8 mouse cellular contexts compared by ENCODE assay signal in the genomic region with DNA sequence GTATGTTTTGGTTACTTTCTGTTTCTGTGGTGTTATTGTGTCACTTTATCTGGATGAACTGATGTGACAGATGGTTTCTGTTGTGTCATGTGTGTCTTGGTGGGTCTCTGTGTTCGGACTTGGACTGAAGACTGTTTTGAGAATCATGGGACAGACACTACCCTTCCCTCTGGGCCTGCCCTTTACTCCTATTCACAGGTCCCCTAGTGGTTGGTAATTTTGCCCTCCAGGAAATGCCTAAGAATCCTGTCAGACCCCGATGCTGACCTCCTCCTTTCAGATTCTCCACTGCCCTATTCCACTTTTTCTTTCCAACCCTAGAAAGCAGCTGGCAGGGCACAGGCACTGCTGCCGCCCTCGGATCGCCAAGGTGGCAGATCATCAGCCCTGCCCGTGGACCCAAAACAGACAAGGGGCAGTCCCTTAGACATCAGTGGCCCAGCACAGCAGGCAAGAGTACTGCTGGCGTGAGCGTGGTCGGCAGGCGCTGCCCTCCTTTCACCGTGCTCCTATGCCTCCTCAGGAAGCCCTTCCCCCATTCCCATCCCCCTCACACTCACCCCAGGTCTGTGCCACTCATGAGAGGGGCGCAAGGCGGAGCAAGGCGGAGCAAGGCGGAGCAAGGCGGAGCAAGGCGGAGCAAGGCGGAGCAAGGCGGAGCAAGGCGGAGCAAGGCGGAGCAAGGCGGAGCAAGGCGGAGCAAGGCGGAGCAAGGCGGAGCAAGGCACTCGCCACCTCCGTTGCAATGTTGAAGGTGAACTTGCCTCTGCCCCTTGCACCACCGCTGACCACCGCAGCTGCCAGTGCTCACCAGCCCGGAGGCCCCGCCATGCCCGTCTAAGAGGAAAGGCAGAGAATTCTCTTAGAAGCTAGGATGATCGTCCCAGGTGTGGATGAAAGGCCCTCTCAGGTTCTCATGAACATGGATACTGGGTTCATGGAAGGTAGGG. TPM values are rescaled to one million over a fixed set of nuclear protein-coding genes. Genes with fewer than 3 reads are reported as not detected.
DNase-seq lines count a peak whose midpoint lies in the region; ATAC-seq and TF ChIP-seq lines count a peak whose summit lies in the region.

No protein-coding gene starts in this region.

- DNase-seq in gastrocnemius, postnatal 10 days, result peak; percentile 33
- DNase-seq in gastrocnemius, adult 18-20 months (ENCODE audit: low spot score), result no peak
- DNase-seq in cerebellum, adult 11 months, result peak; percentile 66
- DNase-seq in hindbrain, postnatal 0 days (ENCODE audit: low spot score), result peak; percentile 86
- DNase-seq in left cerebral cortex, postnatal 36 days (ENCODE audit: low spot score in 2 of 2), result peak; percentile 60 to 72
- peak; percentile 61 for DNase-seq in right cerebral cortex, postnatal 25 days

- TF ChIP-seq CTCF in hindbrain, postnatal 0 days (IDR thresholded peaks at IDR 0.05; ENCODE audit: low read depth), result peak; percentile 51

- intact Hi-C loops in left cerebral cortex, postnatal 36 days (cut with DNase I), result no loop called here

- peak overlapping the region; percentile 67 for H3K9ac ChIP-seq in forebrain, embryonic 12.5 days
- peak overlapping the region; percentile 74 for H3K9ac ChIP-seq in hindbrain, postnatal 0 days (replicated peaks; ENCODE audit: low read length)

- 3% methylated on average over 33 of the region's 33 CpGs for WGBS in forebrain, embryonic 12.5 days
- 2% methylated on average over 33 of the region's 33 CpGs for WGBS in hindbrain, postnatal 0 days

- peak overlapping the region; percentile 75 for H3K27ac ChIP-seq in forebrain, embryonic 12.5 days
- H3K27ac ChIP-seq in hindbrain, postnatal 0 days, result peak overlapping the region; percentile 84

- H3K9me3 ChIP-seq in forebrain, embryonic 12.5 days, result no peaks in the 10 kb centered on the region
- H3K9me3 ChIP-seq in hindbrain, postnatal 0 days (ENCODE audit: low read length), result 0 out of 2 replicates have a peak, but pooled peaks cover 2% of the 10 kb centered on the region

- H3K36me3 ChIP-seq in forebrain, embryonic 12.5 days (replicated peaks), result no peaks in the 10 kb centered on the region
- no peaks in the 10 kb centered on the region for H3K36me3 ChIP-seq in hindbrain, postnatal 0 days (ENCODE audit: insufficient read depth, low read length)

- peak; percentile 97 for ATAC-seq in forebrain, embryonic 12.5 days (ENCODE audit: low FRiP score)
- peak; percentile 98 for ATAC-seq in hindbrain, postnatal 0 days
- ATAC-seq in megakaryocyte-erythroid progenitor cell, adult 5-6 weeks (replicated peaks; ENCODE audit: low FRiP score, low TSS enrichment, poor library complexity, severe bottlenecking), result peak; percentile 92

- H3K27me3 ChIP-seq in forebrain, embryonic 12.5 days, result no peaks in the 10 kb centered on the region
- H3K27me3 ChIP-seq in hindbrain, postnatal 0 days (ENCODE audit: insufficient read depth, low read length), result no peaks in the 10 kb centered on the region

- H3K4me2 ChIP-seq in forebrain, embryonic 12.5 days, result peak overlapping the region; percentile 75
- H3K4me2 ChIP-seq in hindbrain, postnatal 0 days (ENCODE audit: low read depth, low read length), result peak overlapping the region; percentile 78

- H3K4me1 ChIP-seq in forebrain, embryonic 12.5 days, result peaks cover 9% of the 10 kb centered on the region; the same call in 1 of the 2 replicates
- peaks cover 3% of the 10 kb centered on the region; the same call in 1 of the 2 replicates for H3K4me1 ChIP-seq in hindbrain, postnatal 0 days (ENCODE audit: insufficient read depth, low read length)

- H3K4me3 ChIP-seq in forebrain, embryonic 12.5 days (replicated peaks), result peak overlapping the region; percentile 55
- peak overlapping the region; percentile 65 for H3K4me3 ChIP-seq in hindbrain, postnatal 0 days (ENCODE audit: low read length)

RNA-seq across cellular contexts. Expression of gene Zfp119b, which starts 17.5 kb away (rescaled TPM):
- total RNA-seq in gastrocnemius, postnatal 10 days (2021), result 1 to 10 TPM; 3.5 to 4.0 TPM
- 1 to 10 TPM; 3.0 to 3.2 TPM for total RNA-seq in gastrocnemius, adult 18-20 months (2021)
- 4.8 and 5.6 TPM in 2 replicates for polyA plus RNA-seq in forebrain, embryonic 12.5 days (2016; fragmentation: Nextera tagmentation; extraction: Ambion mirVana)
- 1.8 and 4.3 TPM in 2 replicates for total RNA-seq in hindbrain, postnatal 0 days (2014; rRNA removed)
- polyA plus RNA-seq in hindbrain, postnatal 0 days (2015; fragmentation: Nextera tagmentation; extraction: Ambion mirVana), result 5.6 and 6.8 TPM in 2 replicates
- 1 to 10 TPM; 3.5 to 3.8 TPM for total RNA-seq in left cerebral cortex, postnatal 36 days (2021)
- total RNA-seq in megakaryocyte-erythroid progenitor cell, adult 5-6 weeks (2014; fragmentation: Nextera tagmentation), result 2.0 and 4.8 TPM in 2 replicates
- 1.2 and 10.3 TPM in 2 replicates for total RNA-seq in megakaryocyte-erythroid progenitor cell, adult 5-6 weeks (2017)

RNA-seq across cellular contexts. Expression of gene Ebi3, which starts 20.6 kb away (rescaled TPM):
- total RNA-seq in gastrocnemius, postnatal 10 days (2021), result 1 to 10 TPM in 1 of 2 experiments, under 1 TPM in 1; 0.75 to 1.6 TPM
- under 1 TPM; 0.27 to 0.38 TPM for total RNA-seq in gastrocnemius, adult 18-20 months (2021)
- 2.3 TPM in 2 replicates for polyA plus RNA-seq in forebrain, embryonic 12.5 days (2016; fragmentation: Nextera tagmentation; extraction: Ambion mirVana)
- total RNA-seq in hindbrain, postnatal 0 days (2014; rRNA removed), result 0.61 and 3.8 TPM in 2 replicates
- 5.2 and 7.3 TPM in 2 replicates for polyA plus RNA-seq in hindbrain, postnatal 0 days (2015; fragmentation: Nextera tagmentation; extraction: Ambion mirVana)
- 1 to 10 TPM; 1.9 to 2.0 TPM for total RNA-seq in left cerebral cortex, postnatal 36 days (2021)
- 0.42 TPM in 1 of 2 replicates, not detected in the other for total RNA-seq in megakaryocyte-erythroid progenitor cell, adult 5-6 weeks (2014; fragmentation: Nextera tagmentation)
- total RNA-seq in megakaryocyte-erythroid progenitor cell, adult 5-6 weeks (2017), result 0.47 TPM in 1 of 2 replicates, not detected in the other

RNA-seq across cellular contexts. Expression of gene Yju2, which starts 27.1 kb away (rescaled TPM):
- 10 to 100 TPM; 11.1 to 11.6 TPM for total RNA-seq in gastrocnemius, postnatal 10 days (2021)
- total RNA-seq in gastrocnemius, adult 18-20 months (2021), result 1 to 10 TPM; 7.4 to 8.0 TPM
- polyA plus RNA-seq in forebrain, embryonic 12.5 days (2016; fragmentation: Nextera tagmentation; extraction: Ambion mirVana), result 28.0 and 29.1 TPM in 2 replicates
- 6.8 and 18.3 TPM in 2 replicates for total RNA-seq in hindbrain, postnatal 0 days (2014; rRNA removed)
- 16.7 and 19.4 TPM in 2 replicates for polyA plus RNA-seq in hindbrain, postnatal 0 days (2015; fragmentation: Nextera tagmentation; extraction: Ambion mirVana)
- 10 to 100 TPM; 14.1 to 15.8 TPM for total RNA-seq in left cerebral cortex, postnatal 36 days (2021)
- 11.2 and 18.7 TPM in 2 replicates for total RNA-seq in megakaryocyte-erythroid progenitor cell, adult 5-6 weeks (2014; fragmentation: Nextera tagmentation)
- total RNA-seq in megakaryocyte-erythroid progenitor cell, adult 5-6 weeks (2017), result 17.1 and 25.5 TPM in 2 replicates

RNA-seq across cellular contexts. Expression of gene Shd, which starts 38.4 kb away (rescaled TPM):
- 1 to 10 TPM in 1 of 2 experiments, under 1 TPM in 1; 0.87 to 1.2 TPM for total RNA-seq in gastrocnemius, postnatal 10 days (2021)
- total RNA-seq in gastrocnemius, adult 18-20 months (2021), result under 1 TPM in 1 of 2 experiments, not detected in 1; 0.34 TPM
- polyA plus RNA-seq in forebrain, embryonic 12.5 days (2016; fragmentation: Nextera tagmentation; extraction: Ambion mirVana), result 81.1 and 94.0 TPM in 2 replicates
- total RNA-seq in hindbrain, postnatal 0 days (2014; rRNA removed), result 233 and 250 TPM in 2 replicates
- 150 and 152 TPM in 2 replicates for polyA plus RNA-seq in hindbrain, postnatal 0 days (2015; fragmentation: Nextera tagmentation; extraction: Ambion mirVana)
- total RNA-seq in left cerebral cortex, postnatal 36 days (2021), result 10 to 100 TPM; 34.0 to 42.4 TPM
- not detected in 2 replicates for total RNA-seq in megakaryocyte-erythroid progenitor cell, adult 5-6 weeks (2014; fragmentation: Nextera tagmentation)
- total RNA-seq in megakaryocyte-erythroid progenitor cell, adult 5-6 weeks (2017), result not detected in 2 replicates

RNA-seq across cellular contexts. Expression of gene Zfp959, which starts 39.9 kb away (rescaled TPM):
- total RNA-seq in gastrocnemius, postnatal 10 days (2021), result 1 to 10 TPM; 3.6 to 4.5 TPM
- 1 to 10 TPM; 4.0 TPM for total RNA-seq in gastrocnemius, adult 18-20 months (2021)
- polyA plus RNA-seq in forebrain, embryonic 12.5 days (2016; fragmentation: Nextera tagmentation; extraction: Ambion mirVana), result 13.2 and 13.5 TPM in 2 replicates
- total RNA-seq in hindbrain, postnatal 0 days (2014; rRNA removed), result 4.8 and 8.8 TPM in 2 replicates
- 7.5 and 8.9 TPM in 2 replicates for polyA plus RNA-seq in hindbrain, postnatal 0 days (2015; fragmentation: Nextera tagmentation; extraction: Ambion mirVana)
- total RNA-seq in left cerebral cortex, postnatal 36 days (2021), result 1 to 10 TPM; 6.5 to 7.7 TPM
- total RNA-seq in megakaryocyte-erythroid progenitor cell, adult 5-6 weeks (2014; fragmentation: Nextera tagmentation), result 14.4 and 15.0 TPM in 2 replicates
- total RNA-seq in megakaryocyte-erythroid progenitor cell, adult 5-6 weeks (2017), result 10.5 and 13.4 TPM in 2 replicates
